Mouse (Mus musculus) forebrain, embryonic 13.5 days (tissue): Measurements from ENCODE around the gene Pi4kb. TPM values are rescaled to one million over a fixed set of nuclear protein-coding genes. Genes with fewer than 3 reads are reported as not detected.
"Not testable (repeated sequence)": the region's sequence is repeated elsewhere in the genome, so short reads cannot be mapped to it uniquely, and the experiment has no call there.

Source experiments
- ATAC-seq: fragments of 200-750 bp; cut with Nextera tagmentation; 2 replicates; pipeline ENCODE4 v1.8.0; 2017
- H3K27ac ChIP-seq: fragments of 300-500 bp; sonication (generic); 2 replicates; pipeline ENCODE4 v1.5.1; 2015; ENCODE audit warnings: inconsistent platforms, mild to moderate bottlenecking, moderate library complexity
- H3K27me3 ChIP-seq: fragments of 300-500 bp; sonication (generic); 2 replicates; pipeline ENCODE4 v1.6.1; 2015; ENCODE audit warnings: mild to moderate bottlenecking, inconsistent platforms
- H3K36me3 ChIP-seq: fragments of 300-500 bp; sonication (generic); 2 replicates; pipeline ENCODE4 v1.6.1; 2015; ENCODE audit warnings: mild to moderate bottlenecking, inconsistent platforms; ENCODE audit not compliant: poor library complexity, severe bottlenecking
- H3K4me1 ChIP-seq: fragments of 300-500 bp; sonication (generic); 2 replicates; pipeline ENCODE4 v1.6.1; 2015; ENCODE audit warnings: inconsistent platforms
- H3K4me2 ChIP-seq: fragments of 300-500 bp; sonication (generic); 2 replicates; pipeline ENCODE4 v1.6.1; 2015; ENCODE audit warnings: inconsistent platforms, mild to moderate bottlenecking, moderate library complexity
- H3K4me3 ChIP-seq: fragments of 300-500 bp; sonication (generic); 2 replicates; pipeline ENCODE4 v1.5.1; 2015; ENCODE audit warnings: mild to moderate bottlenecking, inconsistent platforms
- H3K9ac ChIP-seq: fragments of 300-500 bp; sonication (generic); 2 replicates; pipeline ENCODE4 v1.6.1; 2015; ENCODE audit warnings: mild to moderate bottlenecking, inconsistent platforms
- H3K9me3 ChIP-seq: fragments of 300-500 bp; sonication (generic); replicated peaks from 2 replicates; pipeline ENCODE4 v1.6.1; 2016; ENCODE audit warnings: inconsistent platforms
- WGBS: fragments of 180-500 bp; shearing (Covaris S2); methylation state at CpG from one replicate; pipeline ENCODE4 v1.1.7; 2015; 5-methylcytosine and 5-hydroxymethylcytosine counted together
- polyA plus RNA-seq: library from polyadenylated mRNA; unstranded; fragments of >200 nt; fragmentation: Nextera tagmentation; extraction: Ambion mirVana; gene quantifications from 2 replicates; pipeline ENCODE4 v1.2.1, GENCODE M21; 2015

Gene Pi4kb
- 23.6 and 25.5 TPM in 2 replicates for polyA plus RNA-seq

GRCm38 (mm10) chr3:94974528-94975422 lies at the start of gene Pi4kb:
Gene Pi4kb, plus strand, starts transcription at chr3:94974731.
- H3K4me3 ChIP-seq, result peak within 1 kb of the TSS; percentile 90
- H3K36me3 ChIP-seq, result peaks cover 16% of the 10 kb centered on the region
- ATAC-seq, result peak; percentile 95
- peak within 1 kb of the TSS; percentile 80 for H3K4me2 ChIP-seq
- under 1% methylated on average over 57 of the region's 57 CpGs for WGBS
- H3K9ac ChIP-seq, result peak within 1 kb of the TSS; percentile 94
- H3K9me3 ChIP-seq, result no peaks in the 10 kb centered on the region
- H3K4me1 ChIP-seq, result peaks cover 19% of the 10 kb centered on the region
- H3K27ac ChIP-seq, result peak within 1 kb of the TSS; percentile 89
- H3K27me3 ChIP-seq, result no peaks in the 10 kb centered on the region

DNA sequence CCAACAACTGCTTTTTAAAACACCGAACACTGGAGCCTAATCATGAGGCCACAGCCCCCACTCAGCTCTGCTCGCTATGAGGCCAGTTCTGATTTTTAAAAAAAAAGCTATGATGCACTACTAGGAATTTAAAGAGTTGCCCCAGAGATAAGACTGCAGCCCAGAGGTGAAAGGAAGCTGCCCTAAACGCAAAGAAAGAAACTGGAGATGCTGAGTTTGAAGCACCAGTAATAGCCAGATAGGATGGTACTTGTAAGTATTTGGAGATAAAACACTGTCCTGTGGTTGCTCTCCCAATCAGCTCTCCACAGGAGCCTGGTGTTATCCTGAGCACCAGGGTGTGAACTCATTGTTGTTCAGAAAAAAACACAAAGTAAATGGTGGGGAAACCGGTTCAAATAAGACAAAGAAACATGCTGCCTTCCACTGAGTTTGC lies 48.2 kb upstream of the Pi4kb start:
- WGBS, result 37% methylated on average over 4 of the region's 4 CpGs

DNA sequence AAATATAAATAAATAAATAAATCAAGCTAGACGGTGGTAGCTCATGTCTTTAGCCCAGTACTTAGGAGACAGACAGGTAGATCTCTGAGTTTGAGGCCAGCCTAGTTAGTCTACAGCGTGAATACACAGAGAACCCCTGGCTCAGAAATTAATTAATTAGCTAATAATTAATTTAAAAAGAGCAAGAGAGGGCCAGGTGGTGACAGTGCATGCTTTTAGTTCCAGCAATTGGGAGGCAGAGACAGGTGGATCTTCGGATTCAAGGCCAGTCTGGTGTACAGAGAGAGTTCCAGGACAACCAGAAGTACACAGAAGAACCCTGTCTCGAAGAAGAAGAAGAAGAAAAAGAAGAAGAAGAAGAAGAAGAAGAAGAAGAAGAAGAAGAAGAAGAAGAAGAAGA lies 45.6 kb upstream of the Pi4kb start:
- H3K4me3 ChIP-seq, result not testable (repeated sequence)

More for the DNA sequence above, 48.2 kb upstream of the Pi4kb start:
- ATAC-seq, H3K27me3 ChIP-seq, H3K9ac ChIP-seq, H3K4me1 ChIP-seq, H3K4me2 ChIP-seq, H3K4me3 ChIP-seq, H3K27ac ChIP-seq, H3K36me3 ChIP-seq, H3K9me3 ChIP-seq: not testable (repeated sequence)

GRCm38 (mm10) chr3:94930386-94931266 lies 43.9 kb upstream of the Pi4kb start:
- WGBS, result 51% methylated on average over 7 of the region's 7 CpGs

More for the DNA sequence above, 45.6 kb upstream of the Pi4kb start:
- not testable (repeated sequence) for H3K27ac ChIP-seq, H3K9ac ChIP-seq, ATAC-seq, H3K4me2 ChIP-seq, H3K27me3 ChIP-seq, H3K9me3 ChIP-seq, H3K36me3 ChIP-seq
- H3K4me1 ChIP-seq, result peaks cover 12% of the 10 kb centered on the region
- WGBS, result 87% methylated on average over 4 of the region's 4 CpGs

DNA sequence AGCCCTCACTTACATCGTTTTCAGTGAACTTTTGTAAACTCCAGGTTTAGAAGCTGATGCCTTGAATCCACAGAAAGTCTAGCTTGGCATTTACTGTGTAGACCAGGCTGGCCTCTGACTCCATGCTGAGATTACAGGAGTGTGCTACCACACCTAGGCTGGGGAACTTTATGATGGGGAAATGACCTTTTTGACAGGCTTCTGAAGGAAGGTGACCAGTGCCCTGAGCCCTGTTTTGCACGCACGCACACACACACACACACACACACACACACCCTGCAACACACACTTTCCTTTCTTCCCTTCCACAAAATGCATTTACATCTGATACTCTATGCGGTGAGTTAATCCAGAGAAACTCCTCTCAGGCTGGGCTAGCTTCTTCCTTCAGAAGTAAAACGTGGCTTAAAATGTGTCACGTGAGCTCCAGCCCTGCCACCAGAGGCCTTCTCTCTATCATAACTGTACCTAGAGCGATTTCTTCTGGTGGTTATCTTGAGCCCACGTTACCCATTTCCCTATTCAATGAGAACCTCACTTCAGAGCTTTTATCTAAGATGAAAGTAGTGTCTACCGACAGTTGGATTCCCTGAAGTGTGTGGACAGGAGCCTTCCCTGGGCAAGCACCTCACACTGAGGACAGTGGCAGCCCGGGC lies 43.0 kb upstream of the Pi4kb start:
- not testable (repeated sequence) for ATAC-seq, H3K27ac ChIP-seq, H3K36me3 ChIP-seq, H3K9me3 ChIP-seq, H3K4me3 ChIP-seq, H3K27me3 ChIP-seq, H3K9ac ChIP-seq, H3K4me2 ChIP-seq
- 83% methylated on average over 10 of the region's 10 CpGs for WGBS
- H3K4me1 ChIP-seq, result peaks cover 12% of the 10 kb centered on the region

More at GRCm38 (mm10) chr3:94930386-94931266, 43.9 kb upstream of the Pi4kb start:
- H3K36me3 ChIP-seq, H3K9ac ChIP-seq, H3K4me3 ChIP-seq, H3K4me2 ChIP-seq, H3K27me3 ChIP-seq, H3K27ac ChIP-seq, ATAC-seq, H3K9me3 ChIP-seq: not testable (repeated sequence)
- H3K4me1 ChIP-seq, result peaks cover 12% of the 10 kb centered on the region

DNA sequence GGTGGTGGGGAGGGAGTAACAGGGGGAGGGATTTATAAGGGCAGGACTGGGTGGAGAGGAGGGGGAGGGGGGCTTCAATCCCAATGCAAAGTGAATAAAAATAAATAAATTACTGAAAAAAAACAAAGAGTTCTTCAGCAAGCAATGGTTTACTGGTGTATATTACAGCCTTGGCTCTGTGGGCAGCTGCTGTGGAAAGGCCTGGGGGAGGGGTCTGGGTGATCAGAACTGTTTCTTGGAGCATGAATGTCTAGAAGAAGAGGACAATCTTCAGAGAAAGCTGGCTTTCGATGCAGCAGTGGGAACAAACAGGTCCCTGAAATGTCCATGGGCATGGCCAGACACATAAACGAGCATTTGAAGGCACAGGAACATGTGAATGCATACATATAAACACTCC lies 42.3 kb upstream of the Pi4kb start:
- WGBS, result 53% methylated on average over 2 of the region's 2 CpGs
- not testable (repeated sequence) for H3K27me3 ChIP-seq, H3K4me2 ChIP-seq, H3K36me3 ChIP-seq, H3K4me3 ChIP-seq, H3K9ac ChIP-seq, H3K27ac ChIP-seq, H3K9me3 ChIP-seq
- ATAC-seq, result peak; percentile 26; the same call in 1 of the 2 replicates
- peaks cover 12% of the 10 kb centered on the region for H3K4me1 ChIP-seq

- Histone ChIP-seq H3K4me2 (peak within 1 kb of the TSS; percentile 52), H3K27me3 (no peaks in the 10 kb centered on the region), H3K9me3 (no peaks in the 10 kb centered on the region), H3K9ac (no peak within 1 kb of the TSS), H3K4me1 (peaks cover 12% of the 10 kb centered on the region), H3K27ac (peak within 1 kb of the TSS; percentile 16; the same call in 1 of the 2 replicates), H3K36me3 (no peaks in the 10 kb centered on the region), H3K4me3 (peak within 1 kb of the TSS; percentile 9; the same call in 1 of the 2 replicates)
- WGBS, result 24% methylated on average over 16 of the region's 16 CpGs
- ATAC-seq, result peak; percentile 85
These were observed 41.5 kb upstream of the Pi4kb start, which contains the start of gene Selenbp1 for GRCm38 (mm10) chr3:94932809-94933564. Gene Selenbp1, plus strand, starts transcription at chr3:94933056.

DNA sequence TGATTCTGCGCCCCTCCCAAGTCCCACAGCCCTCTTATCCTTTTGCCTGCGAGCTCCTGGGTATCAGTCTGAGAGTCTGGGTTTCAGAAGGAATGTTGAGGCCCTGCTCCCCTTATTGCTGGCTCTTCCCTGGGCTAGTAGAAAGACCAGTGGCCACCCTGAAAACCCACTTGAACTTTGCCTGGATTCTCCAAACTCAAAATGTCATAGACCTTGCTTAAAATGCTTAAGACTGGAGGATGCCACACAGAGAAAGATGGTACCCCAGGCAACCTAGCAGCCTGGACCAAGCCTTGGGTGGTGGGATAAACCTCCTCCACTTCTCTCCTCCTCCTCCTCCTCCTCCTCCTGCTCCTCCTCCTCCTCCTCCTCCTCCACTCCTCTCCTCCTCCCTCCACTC lies 40.9 kb upstream of the Pi4kb start:
- no CpG with 5 or more reads among the region's 2 CpGs for WGBS
- H3K27me3 ChIP-seq, ATAC-seq, H3K36me3 ChIP-seq, H3K4me2 ChIP-seq, H3K27ac ChIP-seq, H3K4me3 ChIP-seq, H3K9ac ChIP-seq, H3K9me3 ChIP-seq: not testable (repeated sequence)
- H3K4me1 ChIP-seq, result peaks cover 12% of the 10 kb centered on the region

- 95% methylated on average over 3 of the region's 3 CpGs for WGBS
- not testable (repeated sequence) for H3K9me3 ChIP-seq, H3K27ac ChIP-seq, H3K4me3 ChIP-seq, ATAC-seq, H3K36me3 ChIP-seq, H3K27me3 ChIP-seq, H3K9ac ChIP-seq, H3K4me2 ChIP-seq
- peaks cover 12% of the 10 kb centered on the region for H3K4me1 ChIP-seq
These were observed 40.0 kb upstream of the Pi4kb start for GRCm38 (mm10) chr3:94934564-94934963.

DNA sequence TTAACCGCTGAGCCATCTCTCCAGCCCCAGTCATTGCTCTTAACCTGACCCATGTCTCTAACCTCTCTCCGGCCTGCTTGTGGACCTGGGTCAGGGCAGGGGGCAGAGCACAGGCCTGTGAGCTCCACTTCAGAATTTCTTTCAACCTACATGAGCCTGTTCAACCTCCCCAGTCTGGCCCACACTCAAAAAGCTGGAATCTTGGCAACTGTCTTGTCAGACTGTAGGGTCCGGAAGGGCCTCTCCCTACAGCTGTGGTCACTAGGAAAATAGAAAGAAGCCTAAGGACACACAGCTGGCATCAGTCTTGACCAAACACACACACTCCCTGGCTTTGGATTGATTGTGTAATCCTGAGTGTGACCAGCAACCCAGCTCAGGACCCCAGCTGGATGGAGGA lies 39.2 kb upstream of the Pi4kb start:
- H3K27me3 ChIP-seq, H3K4me3 ChIP-seq, H3K27ac ChIP-seq, ATAC-seq, H3K36me3 ChIP-seq, H3K4me2 ChIP-seq, H3K9me3 ChIP-seq, H3K9ac ChIP-seq: not testable (repeated sequence)
- peaks cover 12% of the 10 kb centered on the region for H3K4me1 ChIP-seq
- 92% methylated on average over 3 of the region's 3 CpGs for WGBS

GRCm38 (mm10) chr3:94936147-94936546 lies 38.4 kb upstream of the Pi4kb start:
- not testable (repeated sequence) for ATAC-seq, H3K9me3 ChIP-seq, H3K36me3 ChIP-seq, H3K4me2 ChIP-seq, H3K4me3 ChIP-seq, H3K27me3 ChIP-seq, H3K27ac ChIP-seq, H3K9ac ChIP-seq
- 81% methylated on average over 5 of the region's 5 CpGs for WGBS
- peaks cover 12% of the 10 kb centered on the region for H3K4me1 ChIP-seq
